Mouse (Mus musculus) ES-E14 (cell line): ENCODE data around the gene Mast4.

ENCODE experiments used
- CHD2 ChIP-seq: IDR thresholded peaks from 2 replicates; pipeline ENCODE4 v1.6.1; 2014; ENCODE audit warnings: mild to moderate bottlenecking, low read depth, low read length, inconsistent platforms
- HCFC1 ChIP-seq: IDR thresholded peaks from 2 replicates; pipeline ENCODE4 v1.6.1; 2012; ENCODE audit warnings: low read length, inconsistent platforms, borderline replicate concordance; ENCODE audit not compliant: insufficient read depth
- MAFK ChIP-seq: IDR thresholded peaks from 2 replicates; pipeline ENCODE4 v1.6.1; 2014; ENCODE audit warnings: mild to moderate bottlenecking, low read depth, low read length, inconsistent platforms; ENCODE audit not compliant: insufficient read depth
- ZC3H11A ChIP-seq: IDR thresholded peaks from 2 replicates; pipeline ENCODE4 v1.6.1; 2012; ENCODE audit warnings: low read depth, mild to moderate bottlenecking, inconsistent platforms, low read length, borderline replicate concordance
- ZNF384 ChIP-seq: IDR thresholded peaks from 2 replicates; pipeline ENCODE4 v1.6.1; 2012; ENCODE audit warnings: low read depth, low read length, inconsistent platforms

DNA sequence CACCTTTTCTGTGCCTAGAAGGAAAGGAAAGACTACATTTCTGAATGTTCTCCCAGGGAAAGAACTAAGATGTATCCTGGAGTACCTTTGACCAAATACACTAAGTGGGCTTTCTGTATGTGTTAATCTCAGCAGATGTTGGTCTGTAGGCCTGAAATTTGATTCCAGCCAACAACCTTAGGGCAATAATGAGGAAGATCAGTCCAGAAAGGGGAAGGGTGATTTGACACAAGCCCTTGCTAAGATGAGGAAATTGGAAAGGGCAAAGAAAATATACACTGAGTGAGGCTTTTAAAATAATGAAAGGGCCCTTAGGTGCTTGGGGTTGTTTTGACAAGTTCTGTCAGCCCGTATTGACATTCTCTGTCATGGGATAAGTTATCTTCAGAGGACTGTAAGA, 617.3 kb downstream of the Mast4 start:
- TF ChIP-seq HCFC1 (no peak), ZC3H11A (no peak), MAFK (no peak), CHD2 (no peak), ZNF384 (no peak)
